Mouse (Mus musculus) midbrain, embryonic 13.5 days (tissue): ENCODE data around the gene Fbxo28. TPM values are rescaled to one million over a fixed set of nuclear protein-coding genes. Genes with fewer than 3 reads are reported as not detected.

Source experiments
- ATAC-seq: fragments of 200-750 bp; cut with Nextera tagmentation; 2 replicates; pipeline ENCODE4 v1.8.0; 2017; ENCODE audit warnings: mild to moderate bottlenecking, moderate TSS enrichment, moderate library complexity
- H3K27ac ChIP-seq: fragments of 300-500 bp; sonication (generic); 2 replicates; pipeline ENCODE4 v1.5.1; 2015; ENCODE audit warnings: inconsistent platforms, mild to moderate bottlenecking, moderate library complexity
- H3K27me3 ChIP-seq: fragments of 300-500 bp; sonication (generic); 2 replicates; pipeline ENCODE4 v1.6.1; 2015; ENCODE audit warnings: mild to moderate bottlenecking, inconsistent platforms
- H3K36me3 ChIP-seq: fragments of 300-500 bp; sonication (generic); 2 replicates; pipeline ENCODE4 v1.6.1; 2015; ENCODE audit warnings: mild to moderate bottlenecking, inconsistent platforms
- H3K4me1 ChIP-seq: fragments of 300-500 bp; sonication (generic); replicated peaks from 2 replicates; pipeline ENCODE4 v1.6.1; 2015; ENCODE audit warnings: inconsistent platforms
- H3K4me2 ChIP-seq: fragments of 300-500 bp; sonication (generic); replicated peaks from 2 replicates; pipeline ENCODE4 v1.6.1; 2015; ENCODE audit warnings: moderate library complexity, mild to moderate bottlenecking, inconsistent platforms
- H3K4me3 ChIP-seq: fragments of 300-500 bp; sonication (generic); replicated peaks from 2 replicates; pipeline ENCODE4 v1.5.1; 2015; ENCODE audit warnings: mild to moderate bottlenecking, inconsistent platforms
- H3K9ac ChIP-seq: fragments of 300-500 bp; sonication (generic); replicated peaks from 2 replicates; pipeline ENCODE4 v1.6.1; 2015; ENCODE audit warnings: mild to moderate bottlenecking, inconsistent platforms
- H3K9me3 ChIP-seq: fragments of 300-500 bp; sonication (generic); 2 replicates; pipeline ENCODE4 v1.6.1; 2016; ENCODE audit warnings: mild to moderate bottlenecking, inconsistent platforms
- WGBS: fragments of 180-500 bp; shearing (Covaris S2); methylation state at CpG from one replicate; pipeline ENCODE4 v1.1.7; 2015; 5-methylcytosine and 5-hydroxymethylcytosine counted together
- polyA plus RNA-seq: library from polyadenylated mRNA; unstranded; fragments of >200 nt; fragmentation: Nextera tagmentation; extraction: Ambion mirVana; gene quantifications from 2 replicates; pipeline ENCODE4 v1.2.1, GENCODE M21; 2015

The Fbxo28 gene
- polyA plus RNA-seq, 1 experiment from 2014 or later: 29.8 TPM

DNA sequence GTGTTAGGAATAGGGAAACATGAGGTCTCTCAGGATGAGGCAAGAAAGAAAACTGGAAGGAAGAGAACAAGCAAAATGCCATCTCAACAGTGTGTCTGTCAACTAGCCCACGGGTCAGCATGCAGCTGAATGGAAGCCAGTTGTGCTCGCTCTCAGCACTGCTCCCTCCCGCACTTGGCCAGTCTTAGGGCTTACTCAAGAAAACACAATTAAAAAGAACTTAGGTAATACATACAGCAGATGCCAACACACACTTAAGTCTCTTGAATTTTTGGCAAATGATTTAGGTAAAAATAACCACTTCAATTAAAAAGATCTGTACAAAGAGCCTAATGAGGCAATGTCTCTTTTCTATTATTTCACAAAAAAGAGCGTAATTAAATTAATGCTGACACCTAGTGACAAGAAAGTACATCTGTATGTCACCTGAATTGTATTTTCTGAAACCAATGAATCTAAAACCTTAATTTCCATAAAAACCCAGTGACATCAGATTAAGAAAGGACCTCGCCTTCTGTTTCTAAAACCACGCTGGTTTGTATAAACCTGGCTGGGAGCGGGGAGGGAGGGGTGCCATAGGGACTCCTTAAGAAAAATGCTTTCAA, 2.4 kb downstream of the Fbxo28 start:
- WGBS: 61% methylated on average over 7 of the region's 7 CpGs
- H3K27ac ChIP-seq: no peak overlapping the region

DNA sequence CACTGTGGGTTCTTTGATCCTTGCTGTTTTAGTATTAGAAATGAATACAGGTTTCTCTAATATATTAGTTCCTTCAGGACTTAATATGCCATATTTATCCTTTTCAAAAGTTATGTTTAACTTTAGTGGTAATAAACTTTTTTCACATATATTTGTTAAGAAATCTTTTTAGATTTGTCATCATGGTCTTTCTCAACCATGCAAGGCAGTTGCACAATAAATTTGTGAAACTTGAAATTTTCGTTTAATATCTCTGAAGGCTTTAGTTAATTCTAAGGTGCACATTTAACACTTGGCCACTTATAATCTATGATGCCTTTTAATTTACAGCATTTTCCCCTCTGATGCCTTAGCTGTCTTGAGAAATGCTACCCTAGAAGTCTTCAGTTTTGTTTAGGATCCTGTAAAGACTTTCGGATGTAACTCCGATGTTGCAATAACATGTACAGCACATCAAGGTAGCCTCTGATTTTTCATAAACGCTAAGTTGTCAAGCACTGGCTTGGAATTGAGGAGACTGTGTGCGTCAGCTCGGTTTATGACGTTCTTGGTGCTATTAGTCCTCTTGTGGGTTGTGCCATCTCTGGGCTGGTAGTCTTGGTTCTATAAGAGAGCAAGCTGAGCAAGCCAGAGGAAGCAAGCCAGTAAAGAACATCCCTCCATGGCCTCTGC, 7.5 kb downstream of the Fbxo28 start:
- no peaks in the 10 kb centered on the region for H3K9me3 ChIP-seq
- peaks cover 39% of the 10 kb centered on the region for H3K4me1 ChIP-seq
- H3K27me3 ChIP-seq: no peaks in the 10 kb centered on the region
- H3K4me3 ChIP-seq: no peak overlapping the region
- WGBS: 95% methylated on average over 7 of the region's 7 CpGs
- H3K9ac ChIP-seq: no peak overlapping the region
- ATAC-seq: no peak
- no peak overlapping the region for H3K4me2 ChIP-seq
- H3K36me3 ChIP-seq: peaks cover 10% of the 10 kb centered on the region
- no peak overlapping the region for H3K27ac ChIP-seq

More for the DNA sequence above, 2.4 kb downstream of the Fbxo28 start:
- Histone ChIP-seq H3K36me3 (no peaks in the 10 kb centered on the region), H3K9me3 (no peaks in the 10 kb centered on the region), H3K27me3 (no peaks in the 10 kb centered on the region), H3K4me2 (peak overlapping the region; percentile 76), H3K9ac (peak overlapping the region; percentile 98), H3K4me1 (peaks cover 43% of the 10 kb centered on the region), H3K4me3 (peak overlapping the region; percentile 77)
- no peak for ATAC-seq

DNA sequence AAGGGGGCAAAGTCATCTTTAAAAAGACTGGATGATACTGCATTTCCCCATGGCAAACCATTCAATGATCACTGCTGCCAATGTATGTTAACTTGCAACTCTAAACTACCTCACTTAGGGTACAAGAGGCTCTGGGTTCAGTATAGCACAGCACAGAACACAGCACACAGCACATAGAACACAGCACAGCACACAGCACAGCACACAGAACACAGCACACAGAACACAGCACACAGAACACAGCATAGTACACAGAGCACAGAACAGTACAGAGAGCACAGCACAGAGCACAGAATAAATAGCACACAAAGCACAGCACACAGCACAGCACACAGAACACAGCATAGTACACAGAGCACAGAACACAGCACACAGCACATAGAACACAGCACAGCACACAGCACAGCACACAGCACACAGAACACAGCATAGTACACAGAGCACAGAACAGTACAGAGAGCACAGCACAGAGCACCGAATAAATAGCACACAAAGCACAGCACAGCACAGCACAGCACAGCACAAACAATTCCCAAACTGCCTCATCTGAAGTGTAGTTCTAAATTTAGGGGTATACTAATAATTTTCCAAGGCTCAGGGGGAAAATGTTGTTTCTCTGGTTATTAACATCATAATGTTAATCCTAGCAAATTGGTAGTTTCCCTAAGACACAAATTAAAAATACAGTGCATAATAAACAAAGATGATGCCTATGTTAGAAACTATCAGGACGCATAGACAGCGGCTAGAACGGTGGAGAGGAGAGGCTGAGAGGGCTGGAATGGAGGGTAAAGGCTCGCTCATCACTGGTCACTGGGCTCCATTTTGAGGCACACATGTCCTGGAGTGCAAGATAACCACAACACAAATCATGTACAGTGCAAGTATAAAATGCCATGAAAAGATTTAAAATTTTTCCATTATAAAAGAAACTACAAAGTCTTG, 9.1 kb downstream of the Fbxo28 start:
- H3K36me3 ChIP-seq: peaks cover 21% of the 10 kb centered on the region
- H3K9ac ChIP-seq: no peak overlapping the region
- no peaks in the 10 kb centered on the region for H3K27me3 ChIP-seq
- 97% methylated on average over 5 of the region's 5 CpGs for WGBS
- no peak overlapping the region for H3K4me3 ChIP-seq
- ATAC-seq: peak; percentile 37; the same call in 1 of the 2 replicates
- H3K4me2 ChIP-seq: no peak overlapping the region
- no peak overlapping the region for H3K27ac ChIP-seq
- peaks cover 26% of the 10 kb centered on the region for H3K4me1 ChIP-seq
- H3K9me3 ChIP-seq: no peaks in the 10 kb centered on the region

DNA sequence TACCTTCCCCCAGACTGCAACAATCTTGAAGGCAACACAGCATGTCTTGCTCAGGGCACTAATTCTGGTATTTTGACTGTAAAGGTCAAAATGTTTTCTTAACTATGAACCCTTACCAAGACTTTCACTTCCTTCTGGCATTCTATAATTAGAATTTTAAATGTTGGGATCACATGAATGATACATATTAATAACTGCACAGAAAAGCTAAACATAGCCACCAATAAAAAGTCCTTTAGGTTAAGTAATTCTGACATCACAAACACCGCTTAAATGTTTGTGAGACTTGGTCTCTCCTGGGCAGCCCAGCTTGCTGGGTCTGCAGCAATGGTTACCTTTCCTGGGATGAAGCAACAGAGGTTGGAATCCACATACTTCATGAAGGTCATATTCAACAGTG, 15.5 kb downstream of the Fbxo28 start:
- Histone ChIP-seq H3K27me3 (no peaks in the 10 kb centered on the region), H3K9me3 (no peaks in the 10 kb centered on the region), H3K4me3 (no peak overlapping the region), H3K9ac (no peak overlapping the region), H3K27ac (no peak overlapping the region), H3K36me3 (peaks cover 80% of the 10 kb centered on the region), H3K4me2 (no peak overlapping the region), H3K4me1 (no peaks in the 10 kb centered on the region)
- no peak for ATAC-seq
- 94% methylated on average over 1 of the region's 1 CpGs for WGBS

DNA sequence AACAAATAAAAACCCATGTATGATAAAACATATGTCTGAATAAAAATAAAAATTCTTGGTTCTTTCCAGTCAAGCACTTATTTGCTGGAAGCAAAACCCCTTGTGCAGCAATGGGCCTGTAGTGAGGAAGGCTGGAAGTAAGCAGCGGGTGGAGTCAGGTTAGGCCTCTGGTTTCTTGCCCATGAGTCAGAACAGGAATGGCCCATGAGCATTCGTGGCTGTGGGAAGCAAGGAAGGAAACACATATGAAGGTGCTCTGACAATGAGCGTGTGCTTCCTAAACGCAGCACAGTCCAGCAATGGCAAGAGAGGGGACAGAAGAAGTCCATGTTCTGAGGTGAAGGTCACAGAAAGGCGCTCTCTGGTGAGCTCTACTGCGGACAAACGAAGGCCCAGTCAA, 16.9 kb downstream of the Fbxo28 start:
- no peaks in the 10 kb centered on the region for H3K9me3 ChIP-seq
- peaks cover 85% of the 10 kb centered on the region for H3K36me3 ChIP-seq
- H3K27ac ChIP-seq: no peak overlapping the region
- H3K9ac ChIP-seq: no peak overlapping the region
- 94% methylated on average over 7 of the region's 7 CpGs for WGBS
- H3K27me3 ChIP-seq: no peaks in the 10 kb centered on the region
- no peaks in the 10 kb centered on the region for H3K4me1 ChIP-seq
- no peak overlapping the region for H3K4me2 ChIP-seq
- H3K4me3 ChIP-seq: no peak overlapping the region
- ATAC-seq: no peak

DNA sequence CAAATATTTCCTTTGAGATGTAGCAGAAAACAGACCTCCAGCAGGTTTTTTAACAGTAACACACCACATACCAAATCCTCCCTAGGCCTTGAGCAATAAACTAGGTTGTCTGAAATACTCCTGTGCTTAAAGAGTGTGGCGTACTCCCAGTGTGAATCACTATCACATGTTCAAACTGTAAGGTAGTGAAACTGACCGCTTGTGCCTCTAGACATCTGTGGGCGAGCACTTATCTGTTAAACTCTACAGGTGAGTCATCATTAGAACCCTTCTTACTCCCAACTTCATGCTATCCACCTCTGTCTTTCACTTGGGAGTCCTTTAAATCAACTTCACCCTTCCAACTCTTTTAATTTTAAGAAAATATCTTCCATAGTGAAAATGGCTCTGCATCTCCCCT, 18.3 kb downstream of the Fbxo28 start:
- Histone ChIP-seq H3K9me3 (no peaks in the 10 kb centered on the region), H3K4me1 (no peaks in the 10 kb centered on the region), H3K36me3 (peaks cover 88% of the 10 kb centered on the region), H3K9ac (no peak overlapping the region), H3K4me3 (no peak overlapping the region), H3K27me3 (no peaks in the 10 kb centered on the region), H3K4me2 (no peak overlapping the region), H3K27ac (no peak overlapping the region)
- WGBS: over 99% methylated on average over 3 of the region's 3 CpGs
- no peak for ATAC-seq

DNA sequence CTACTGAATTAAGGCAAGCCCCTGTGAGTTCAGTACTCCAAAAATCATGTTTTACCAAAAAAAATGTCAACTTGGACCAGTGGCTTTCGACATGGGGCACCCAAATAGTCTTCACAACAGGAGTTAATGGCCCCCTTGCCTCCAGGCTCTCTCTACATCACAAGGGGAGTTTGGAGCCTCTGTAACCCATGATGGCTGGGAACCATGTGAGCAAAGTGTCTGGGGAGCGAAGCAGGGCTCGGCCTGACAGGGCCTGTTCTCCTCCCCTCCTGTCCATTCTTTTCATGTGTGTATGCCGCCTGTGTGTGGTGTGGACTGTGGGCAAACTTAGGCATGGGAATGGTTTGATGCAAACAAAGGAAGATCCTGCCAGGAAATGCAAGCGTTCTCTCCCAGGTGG, 27.2 kb downstream of the Fbxo28 start:
- no peaks in the 10 kb centered on the region for H3K4me1 ChIP-seq
- H3K9ac ChIP-seq: no peak overlapping the region
- 95% methylated on average over 5 of the region's 5 CpGs for WGBS
- H3K4me2 ChIP-seq: no peak overlapping the region
- ATAC-seq: no peak
- H3K36me3 ChIP-seq: peaks cover 76% of the 10 kb centered on the region
- peaks cover 3% of the 10 kb centered on the region for H3K9me3 ChIP-seq
- H3K4me3 ChIP-seq: no peak overlapping the region
- H3K27me3 ChIP-seq: no peaks in the 10 kb centered on the region
- H3K27ac ChIP-seq: no peak overlapping the region

DNA sequence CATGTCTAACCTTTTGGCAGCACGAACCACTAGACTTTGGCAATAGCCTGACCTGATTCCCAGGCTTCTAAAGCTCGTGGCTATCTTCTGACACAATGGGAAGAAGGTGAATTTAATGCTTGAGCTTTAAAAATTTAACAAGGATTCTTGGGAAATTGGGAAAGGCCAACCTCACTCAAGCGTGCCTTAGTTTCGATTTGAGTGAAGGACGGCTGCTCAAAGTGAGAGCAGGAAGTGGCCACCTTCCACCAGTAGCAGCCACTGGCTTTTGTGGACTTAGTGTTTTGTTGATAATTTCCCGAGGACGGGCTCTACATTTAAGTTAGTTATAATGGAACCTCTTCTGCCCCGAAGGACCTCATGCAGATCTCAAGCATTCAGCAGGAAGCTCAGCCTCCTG, 28.2 kb downstream of the Fbxo28 start:
- WGBS: 92% methylated on average over 8 of the region's 8 CpGs
- no peaks in the 10 kb centered on the region for H3K27me3 ChIP-seq
- no peak overlapping the region for H3K4me2 ChIP-seq
- H3K36me3 ChIP-seq: peaks cover 66% of the 10 kb centered on the region
- no peak for ATAC-seq
- peaks cover 3% of the 10 kb centered on the region for H3K9me3 ChIP-seq
- no peaks in the 10 kb centered on the region for H3K4me1 ChIP-seq
- no peak overlapping the region for H3K9ac ChIP-seq
- no peak overlapping the region for H3K4me3 ChIP-seq
- no peak overlapping the region for H3K27ac ChIP-seq

DNA sequence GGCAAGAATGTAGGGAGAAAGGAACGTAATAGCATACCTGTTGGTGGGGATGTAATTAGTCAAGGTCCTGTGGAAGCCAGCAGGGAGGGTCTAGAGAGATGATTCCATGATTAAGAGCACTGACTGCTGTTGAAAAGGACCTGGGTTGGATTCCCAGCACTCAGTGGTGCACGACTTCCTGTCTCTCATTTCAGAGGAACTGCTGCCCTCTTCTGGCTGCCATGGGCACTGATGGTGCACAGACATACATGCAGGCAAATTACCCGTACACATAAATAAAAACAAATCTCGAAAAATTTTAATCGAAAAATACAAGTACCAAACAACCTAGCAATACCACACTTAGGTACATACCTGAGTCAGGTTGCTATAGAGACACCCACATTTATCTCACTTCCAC, 30.1 kb downstream of the Fbxo28 start:
- Histone ChIP-seq H3K4me2 (no peak overlapping the region), H3K4me3 (no peak overlapping the region), H3K36me3 (peaks cover 49% of the 10 kb centered on the region), H3K27me3 (no peaks in the 10 kb centered on the region), H3K27ac (no peak overlapping the region), H3K4me1 (no peaks in the 10 kb centered on the region), H3K9ac (no peak overlapping the region), H3K9me3 (peaks cover 3% of the 10 kb centered on the region)
- ATAC-seq: no peak
- 96% methylated on average over 5 of the region's 5 CpGs for WGBS

DNA sequence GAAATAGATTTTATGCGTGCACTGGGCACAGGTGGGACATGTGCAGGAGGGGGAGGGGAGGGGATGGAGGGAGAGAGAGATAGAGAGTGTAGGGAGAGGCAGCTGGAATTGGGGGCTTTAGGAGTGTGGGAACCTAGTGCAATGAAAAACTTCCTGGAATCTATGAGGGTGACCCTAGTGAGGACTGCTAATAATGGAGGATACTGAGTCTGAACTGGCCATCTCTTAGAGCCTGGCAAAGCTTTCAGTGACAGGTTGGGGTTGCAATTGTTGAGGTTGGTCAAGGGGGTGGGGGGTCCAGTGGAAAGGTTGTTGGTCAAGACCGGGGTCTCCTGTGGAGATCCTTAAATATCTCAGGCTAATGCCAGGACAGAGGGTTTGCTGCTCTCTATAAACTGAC, 31.1 kb downstream of the Fbxo28 start:
- no peak overlapping the region for H3K27ac ChIP-seq
- no peak for ATAC-seq

DNA sequence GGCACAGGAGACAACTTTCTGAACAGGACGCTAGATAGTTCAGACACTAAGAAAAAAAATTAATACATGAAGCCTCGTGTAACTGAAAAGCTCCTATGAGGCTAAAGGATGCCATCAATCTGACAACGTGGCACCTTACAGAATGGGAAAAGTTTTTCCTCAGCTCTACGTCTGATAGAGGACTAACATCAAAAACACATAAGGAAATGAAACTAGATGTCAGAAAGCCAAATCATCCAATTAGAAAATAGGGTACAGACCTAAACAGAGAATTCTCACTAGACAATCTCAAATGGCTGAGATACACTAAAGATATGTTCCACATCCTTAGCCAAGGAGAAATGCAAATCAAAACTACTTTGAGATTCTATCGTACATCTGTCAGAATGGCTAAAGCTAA, 32.0 kb downstream of the Fbxo28 start:
- Histone ChIP-seq H3K36me3 (peaks cover 30% of the 10 kb centered on the region), H3K4me2 (no peak overlapping the region), H3K4me1 (no peaks in the 10 kb centered on the region), H3K9ac (no peak overlapping the region), H3K27me3 (no peaks in the 10 kb centered on the region), H3K27ac (no peak overlapping the region), H3K9me3 (peaks cover 3% of the 10 kb centered on the region), H3K4me3 (no peak overlapping the region)
- no peak for ATAC-seq
- 84% methylated on average over 5 of the region's 5 CpGs for WGBS

More for the DNA sequence above, 31.1 kb downstream of the Fbxo28 start:
- no peak overlapping the region for H3K4me2 ChIP-seq
- H3K4me1 ChIP-seq: no peaks in the 10 kb centered on the region
- 90% methylated on average over 2 of the region's 2 CpGs for WGBS
- H3K36me3 ChIP-seq: peaks cover 39% of the 10 kb centered on the region
- no peak overlapping the region for H3K4me3 ChIP-seq
- H3K9me3 ChIP-seq: peaks cover 3% of the 10 kb centered on the region
- no peaks in the 10 kb centered on the region for H3K27me3 ChIP-seq
- H3K9ac ChIP-seq: no peak overlapping the region

DNA sequence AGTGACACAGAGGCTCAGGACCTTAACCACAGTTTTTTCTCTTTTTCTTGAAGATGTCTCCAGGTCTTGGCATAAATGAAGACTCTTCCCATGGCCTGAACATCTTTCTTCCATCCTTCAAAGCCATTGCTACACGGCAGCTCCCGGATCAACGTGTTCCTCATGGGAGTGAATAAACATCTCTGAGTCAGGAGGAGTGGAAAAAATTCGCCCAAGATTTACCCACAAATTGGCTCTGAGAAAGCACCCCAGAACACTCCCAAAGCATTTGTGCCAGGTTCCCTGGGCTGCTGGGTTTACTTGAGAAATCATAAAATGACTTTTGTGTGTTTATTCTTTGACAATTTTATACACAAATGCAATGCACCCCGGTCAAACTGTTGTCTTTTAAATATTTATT, 38.5 kb downstream of the Fbxo28 start:
- Histone ChIP-seq H3K27me3 (no peaks in the 10 kb centered on the region), H3K4me3 (no peak overlapping the region), H3K4me1 (no peaks in the 10 kb centered on the region), H3K36me3 (no peaks in the 10 kb centered on the region), H3K9ac (no peak overlapping the region), H3K27ac (no peak overlapping the region), H3K4me2 (no peak overlapping the region), H3K9me3 (no peaks in the 10 kb centered on the region)
- WGBS: 95% methylated on average over 5 of the region's 5 CpGs
- no peak for ATAC-seq
